In the genomic region with DNA sequence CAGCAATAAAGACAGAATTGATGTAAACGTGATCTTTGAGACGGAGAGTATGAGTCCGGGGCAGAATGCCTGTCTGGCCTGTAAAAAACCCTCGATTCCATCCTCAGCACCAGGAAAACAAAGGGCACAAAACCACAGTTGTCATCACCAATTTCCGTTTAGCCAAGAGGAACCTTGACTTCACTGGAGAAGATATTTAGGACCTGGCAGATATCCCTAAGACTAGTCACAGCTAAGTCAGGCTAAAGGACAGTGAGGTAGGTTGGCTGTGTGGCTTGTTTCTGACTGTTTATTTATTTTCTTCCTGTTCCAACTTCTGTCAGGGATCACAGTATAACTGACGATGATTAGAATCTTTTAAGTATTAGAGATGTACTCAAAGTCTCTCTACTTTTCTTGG, we compare ENCODE assay signal across 20 mouse cellular contexts.
DNase-seq lines count a peak whose midpoint lies in the region; ATAC-seq lines count a peak whose summit lies in the region.
"Had no signal": no experiment of that assay in that cellular context is flagged by ENCODE, and none has a peak within 500 bp of the region (broad histone marks: within the 10 kb centered on the region; RNA-seq: fewer than 3 reads in every experiment).

No protein-coding gene starts in this region.

- H3K27ac ChIP-seq in midbrain, embryonic 10.5 days (replicated peaks) = 0 out of 2 replicates have a peak overlapping the region, but pooled peaks have one; percentile 33
- no peak overlapping the region for H3K27ac ChIP-seq in midbrain, embryonic 14.5 days (replicated peaks; ENCODE audit: low read depth, low read length)
- H3K27ac ChIP-seq: embryonic facial prominence, embryonic 15.5 days; forebrain, embryonic 15.5 days; heart, embryonic 10.5 days; hindbrain, postnatal 0 days had no signal

- 36% methylated on average over 6 of the region's 6 CpGs for whole genome bisulfite sequencing in midbrain, embryonic 10.5 days
- 17% methylated on average over 6 of the region's 6 CpGs for WGBS in midbrain, embryonic 14.5 days

- H3K9me3 ChIP-seq in midbrain, embryonic 10.5 days (replicated peaks) = no peaks in the 10 kb centered on the region
- H3K9me3 ChIP-seq in midbrain, embryonic 14.5 days (ENCODE audit: control insufficient read depth, low read length) = no peaks in the 10 kb centered on the region
- H3K9me3 ChIP-seq: embryonic facial prominence, embryonic 15.5 days; forebrain, embryonic 15.5 days; heart, embryonic 10.5 days had no signal

- peak; percentile 5 for DNase-seq in adrenal gland, adult 8-10 months
- no peak for DNase-seq in adrenal gland, postnatal 4 days (ENCODE audit: low spot score in 2 of 2)
- no peak for DNase-seq in midbrain, embryonic 10.5 days (ENCODE audit: low spot score)
- no peak for DNase-seq in midbrain, embryonic 14.5 days
- peak; percentile 12 for DNase-seq in adrenal gland, postnatal 10 days
- DNase-seq: cerebellum, adult 11 months; cerebellum, adult 8-10 months; cerebellum, postnatal 14 days; embryo, embryonic 11 days; gastrocnemius, postnatal 36 days; heart, adult 11 months; heart, postnatal 10 days; kidney, adult 11 months had no signal

- H3K4me3 ChIP-seq in midbrain, embryonic 10.5 days = no peak overlapping the region
- no peak overlapping the region for H3K4me3 ChIP-seq in midbrain, embryonic 14.5 days (replicated peaks; ENCODE audit: low read depth, low read length)
- H3K4me3 ChIP-seq: embryonic facial prominence, embryonic 15.5 days; erythroblast, embryonic 14.5 days; forebrain, embryonic 15.5 days; heart, embryonic 10.5 days had no signal

- no peaks in the 10 kb centered on the region for H3K36me3 ChIP-seq in midbrain, embryonic 10.5 days
- H3K36me3 ChIP-seq in midbrain, embryonic 14.5 days (ENCODE audit: control insufficient read depth, insufficient read depth, low read length) = no peaks in the 10 kb centered on the region
- H3K36me3 ChIP-seq: embryonic facial prominence, embryonic 15.5 days; forebrain, embryonic 15.5 days; heart, embryonic 10.5 days had no signal

- peaks cover 15% of the 10 kb centered on the region; the same call in 1 of the 2 replicates for H3K27me3 ChIP-seq in midbrain, embryonic 10.5 days (ENCODE audit: low read depth, poor library complexity, severe bottlenecking)
- no peaks in the 10 kb centered on the region for H3K27me3 ChIP-seq in midbrain, embryonic 14.5 days (ENCODE audit: control insufficient read depth, insufficient read depth, low read length)
- H3K27me3 ChIP-seq: CH12.LX; embryonic facial prominence, embryonic 15.5 days; forebrain, embryonic 15.5 days had no signal

- H3K9ac ChIP-seq in midbrain, embryonic 14.5 days (replicated peaks; ENCODE audit: low read length) = no peak overlapping the region
- H3K9ac ChIP-seq: embryonic facial prominence, embryonic 15.5 days; forebrain, embryonic 15.5 days had no signal

- peaks cover 30% of the 10 kb centered on the region for H3K4me1 ChIP-seq in midbrain, embryonic 10.5 days
- peaks cover 7% of the 10 kb centered on the region; the same call in 1 of the 2 replicates for H3K4me1 ChIP-seq in midbrain, embryonic 14.5 days (ENCODE audit: control insufficient read depth, insufficient read depth, low read length)
- H3K4me1 ChIP-seq: embryonic facial prominence, embryonic 15.5 days; heart, embryonic 10.5 days had no signal

- H3K4me2 ChIP-seq in midbrain, embryonic 14.5 days (ENCODE audit: low read length) = no peak overlapping the region
- H3K4me2 ChIP-seq: embryonic facial prominence, embryonic 15.5 days; forebrain, embryonic 15.5 days had no signal

- ATAC-seq in midbrain, embryonic 14.5 days (ENCODE audit: low FRiP score, low TSS enrichment) = no peak
- ATAC-seq in megakaryocyte, adult 5-6 weeks (ENCODE audit: poor library complexity, severe bottlenecking) = no peak
- ATAC-seq: hindbrain, postnatal 0 days had no signal

Comparison
In these comparisons a context has a peak if more than half of its experiments do, and no peak if none do; other contexts are left out.
1. DNase-seq: peak in adrenal gland, adult 8-10 months (single experiment) and adrenal gland, postnatal 10 days (single experiment); none in adrenal gland, postnatal 4 days (0 of 2), midbrain, embryonic 10.5 days (single experiment) and midbrain, embryonic 14.5 days (single experiment).